Mouse (Mus musculus): Measurements from ENCODE around the gene Stmn3. TPM values are rescaled to one million over a fixed set of nuclear protein-coding genes. Genes with fewer than 3 reads are reported as not detected.

The Stmn3 gene
- 1,443 and 1,470 TPM in 2 replicates for polyA plus RNA-seq (2015; fragmentation: Nextera tagmentation; extraction: Ambion mirVana)

GRCm38 (mm10) chr2:181314080-181314810, at the start of gene Stmn3:
TSS of gene Stmn3 (minus strand) at chr2:181314500.
- peak within 1 kb of the TSS; percentile 99 for H3K9ac ChIP-seq
- peak within 1 kb of the TSS; percentile 97 for H3K27ac ChIP-seq
- no peaks in the 10 kb centered on the region for H3K27me3 ChIP-seq (replicated peaks)
- H3K36me3 ChIP-seq (replicated peaks), result no peaks in the 10 kb centered on the region
- H3K4me3 ChIP-seq, result peak within 1 kb of the TSS; percentile 97
- 3% methylated on average over 23 of the region's 23 CpGs for WGBS
- ATAC-seq (replicated peaks), result peak; percentile 91
- H3K4me2 ChIP-seq, result peak within 1 kb of the TSS; percentile 80
- no peaks in the 10 kb centered on the region for H3K9me3 ChIP-seq
- H3K4me1 ChIP-seq, result peaks cover 36% of the 10 kb centered on the region

GRCm38 (mm10) chr2:181363946-181364345, 49.6 kb upstream of the Stmn3 start:
- Histone ChIP-seq H3K4me3 (peak overlapping the region; percentile 56), H3K9me3 (no peaks in the 10 kb centered on the region), H3K36me3 (replicated peaks) (peaks cover 36% of the 10 kb centered on the region), H3K4me2 (peak overlapping the region; percentile 88), H3K9ac (peak overlapping the region; percentile 84), H3K27me3 (replicated peaks) (no peaks in the 10 kb centered on the region), H3K27ac (0 out of 2 replicates have a peak overlapping the region, but pooled peaks have one; percentile 91), H3K4me1 (peaks cover 43% of the 10 kb centered on the region)
- no peak for ATAC-seq (replicated peaks)
- 83% methylated on average over 3 of the region's 3 CpGs for WGBS

- no peak for ATAC-seq (replicated peaks)
Measured at GRCm38 (mm10) chr2:181356780-181357179, 42.5 kb upstream of the Stmn3 start.

GRCm38 (mm10) chr2:181342766-181343165, 28.5 kb upstream of the Stmn3 start:
- ATAC-seq (replicated peaks), result no peak
- H3K4me2 ChIP-seq, result no peak overlapping the region
- WGBS, result 96% methylated on average over 6 of the region's 6 CpGs

More at GRCm38 (mm10) chr2:181356780-181357179, 42.5 kb upstream of the Stmn3 start:
- peaks cover 54% of the 10 kb centered on the region for H3K36me3 ChIP-seq (replicated peaks)
- WGBS, result 84% methylated on average over 3 of the region's 3 CpGs
- H3K4me2 ChIP-seq, result no peak overlapping the region
- no peaks in the 10 kb centered on the region for H3K27me3 ChIP-seq (replicated peaks)
- H3K9ac ChIP-seq, result no peak overlapping the region
- H3K9me3 ChIP-seq, result no peaks in the 10 kb centered on the region
- H3K4me3 ChIP-seq, result no peak overlapping the region
- H3K27ac ChIP-seq, result no peak overlapping the region
- no peaks in the 10 kb centered on the region for H3K4me1 ChIP-seq

GRCm38 (mm10) chr2:181340426-181340825, 26.1 kb upstream of the Stmn3 start:
- H3K27me3 ChIP-seq (replicated peaks), result no peaks in the 10 kb centered on the region
- no peak overlapping the region for H3K4me3 ChIP-seq
- peaks cover 26% of the 10 kb centered on the region for H3K36me3 ChIP-seq (replicated peaks)
- H3K9me3 ChIP-seq, result no peaks in the 10 kb centered on the region
- no peaks in the 10 kb centered on the region for H3K4me1 ChIP-seq
- no peak overlapping the region for H3K9ac ChIP-seq
- WGBS, result 84% methylated on average over 4 of the region's 4 CpGs
- H3K4me2 ChIP-seq, result no peak overlapping the region
- no peak overlapping the region for H3K27ac ChIP-seq
- ATAC-seq (replicated peaks), result no peak

More at GRCm38 (mm10) chr2:181342766-181343165, 28.5 kb upstream of the Stmn3 start:
- H3K36me3 ChIP-seq (replicated peaks), result peaks cover 17% of the 10 kb centered on the region
- no peak overlapping the region for H3K9ac ChIP-seq
- H3K27ac ChIP-seq, result no peak overlapping the region
- H3K4me3 ChIP-seq, result no peak overlapping the region
- H3K4me1 ChIP-seq, result no peaks in the 10 kb centered on the region
- H3K27me3 ChIP-seq (replicated peaks), result no peaks in the 10 kb centered on the region
- no peaks in the 10 kb centered on the region for H3K9me3 ChIP-seq

GRCm38 (mm10) chr2:181334023-181334422, 19.7 kb upstream of the Stmn3 start:
- H3K36me3 ChIP-seq (replicated peaks), result peaks cover 23% of the 10 kb centered on the region
- H3K4me1 ChIP-seq, result no peaks in the 10 kb centered on the region
- no peak overlapping the region for H3K9ac ChIP-seq
- WGBS, result 57% methylated on average over 3 of the region's 3 CpGs
- H3K27me3 ChIP-seq (replicated peaks), result no peaks in the 10 kb centered on the region
- ATAC-seq (replicated peaks), result no peak
- no peak overlapping the region for H3K27ac ChIP-seq
- no peaks in the 10 kb centered on the region for H3K9me3 ChIP-seq
- H3K4me2 ChIP-seq, result no peak overlapping the region
- no peak overlapping the region for H3K4me3 ChIP-seq

GRCm38 (mm10) chr2:181332542-181332941, 18.2 kb upstream of the Stmn3 start:
- Histone ChIP-seq H3K9me3 (no peaks in the 10 kb centered on the region), H3K9ac (no peak overlapping the region), H3K4me3 (no peak overlapping the region), H3K36me3 (replicated peaks) (peaks cover 29% of the 10 kb centered on the region), H3K4me2 (no peak overlapping the region), H3K27me3 (replicated peaks) (no peaks in the 10 kb centered on the region), H3K27ac (no peak overlapping the region), H3K4me1 (no peaks in the 10 kb centered on the region)
- ATAC-seq (replicated peaks), result no peak

- Histone ChIP-seq H3K27me3 (replicated peaks) (no peaks in the 10 kb centered on the region), H3K27ac (no peak overlapping the region), H3K4me3 (no peak overlapping the region), H3K4me2 (no peak overlapping the region), H3K9me3 (no peaks in the 10 kb centered on the region), H3K4me1 (no peaks in the 10 kb centered on the region), H3K9ac (no peak overlapping the region), H3K36me3 (replicated peaks) (peaks cover 37% of the 10 kb centered on the region)
- no peak for ATAC-seq (replicated peaks)
- WGBS, result 94% methylated on average over 2 of the region's 2 CpGs
Measured at GRCm38 (mm10) chr2:181326098-181326497, 11.8 kb upstream of the Stmn3 start.

- Histone ChIP-seq H3K27ac (no peak overlapping the region), H3K4me3 (no peak overlapping the region), H3K4me2 (no peak overlapping the region), H3K27me3 (replicated peaks) (no peaks in the 10 kb centered on the region), H3K9ac (no peak overlapping the region), H3K4me1 (peaks cover 16% of the 10 kb centered on the region), H3K36me3 (replicated peaks) (peaks cover 24% of the 10 kb centered on the region; the same call in 1 of the 2 replicates), H3K9me3 (no peaks in the 10 kb centered on the region)
- no peak for ATAC-seq (replicated peaks)
- WGBS, result 69% methylated on average over 5 of the region's 5 CpGs
Measured at GRCm38 (mm10) chr2:181322136-181322535, 7.8 kb upstream of the Stmn3 start.

GRCm38 (mm10) chr2:181320103-181320499, 5.8 kb upstream of the Stmn3 start:
- ATAC-seq (replicated peaks), result 0 out of 2 replicates have a peak, but pooled peaks have one; percentile 32
- Histone ChIP-seq H3K27me3 (replicated peaks) (no peaks in the 10 kb centered on the region), H3K9me3 (no peaks in the 10 kb centered on the region), H3K4me1 (peaks cover 16% of the 10 kb centered on the region), H3K4me3 (peak overlapping the region; percentile 61), H3K9ac (peak overlapping the region; percentile 49), H3K36me3 (replicated peaks) (peaks cover 13% of the 10 kb centered on the region; the same call in 1 of the 2 replicates), H3K4me2 (peak overlapping the region; percentile 79), H3K27ac (peak overlapping the region; percentile 74; the same call in 1 of the 2 replicates)
- WGBS, result 16% methylated on average over 7 of the region's 7 CpGs

- Histone ChIP-seq H3K9me3 (no peaks in the 10 kb centered on the region), H3K9ac (peak within 1 kb of the TSS; percentile 49), H3K27ac (peak within 1 kb of the TSS; percentile 74), H3K36me3 (replicated peaks) (peaks cover 9% of the 10 kb centered on the region; the same call in 1 of the 2 replicates), H3K4me1 (peaks cover 22% of the 10 kb centered on the region), H3K4me3 (peak within 1 kb of the TSS; percentile 61), H3K4me2 (peak within 1 kb of the TSS; percentile 79), H3K27me3 (replicated peaks) (no peaks in the 10 kb centered on the region)
- WGBS, result 5% methylated on average over 40 of the region's 40 CpGs
- peak; percentile 91 for ATAC-seq (replicated peaks)
Measured at GRCm38 (mm10) chr2:181319248-181320102, 5.2 kb upstream of the Stmn3 start, which contains the start of gene Rtel1. TSS of gene Rtel1 (plus strand) at chr2:181319739.

Measured in midbrain, embryonic 15.5 days (tissue).